Mouse (Mus musculus) liver, embryonic 13.5 days (tissue): ENCODE measurements around the gene Rab7. TPM values are rescaled to one million over a fixed set of nuclear protein-coding genes. Genes with fewer than 3 reads are reported as not detected.

ENCODE experiments used
- ATAC-seq: fragments of 200-750 bp; cut with Nextera tagmentation; 2 replicates; pipeline ENCODE4 v1.8.0; 2017; ENCODE audit warnings: low read depth, mild to moderate bottlenecking, moderate number of reproducible peaks, moderate library complexity
- DNase-seq: peaks from one replicate; pipeline ENCODE4 v3.0.0; 2022
- H3K27ac ChIP-seq: fragments of 300-500 bp; sonication (generic); 2 replicates; pipeline ENCODE4 v1.5.1; 2015; ENCODE audit warnings: moderate library complexity, mild to moderate bottlenecking, inconsistent platforms
- H3K27me3 ChIP-seq: fragments of 300-500 bp; sonication (generic); 2 replicates; pipeline ENCODE4 v1.6.1; 2015; ENCODE audit warnings: mild to moderate bottlenecking, inconsistent platforms
- H3K36me3 ChIP-seq: fragments of 300-500 bp; sonication (generic); 2 replicates; pipeline ENCODE4 v1.6.1; 2015; ENCODE audit warnings: mild to moderate bottlenecking, inconsistent platforms
- H3K4me1 ChIP-seq: fragments of 300-500 bp; sonication (generic); replicated peaks from 2 replicates; pipeline ENCODE4 v1.6.1; 2015; ENCODE audit warnings: inconsistent platforms
- H3K4me2 ChIP-seq: fragments of 300-500 bp; sonication (generic); 2 replicates; pipeline ENCODE4 v1.6.1; 2015; ENCODE audit warnings: inconsistent platforms, mild to moderate bottlenecking, moderate library complexity
- H3K4me3 ChIP-seq: fragments of 300-500 bp; sonication (generic); replicated peaks from 2 replicates; pipeline ENCODE4 v1.5.1; 2015; ENCODE audit warnings: mild to moderate bottlenecking, inconsistent platforms
- H3K9ac ChIP-seq: fragments of 300-500 bp; sonication (generic); 2 replicates; pipeline ENCODE4 v1.6.1; 2015; ENCODE audit warnings: mild to moderate bottlenecking, inconsistent platforms
- H3K9me3 ChIP-seq: fragments of 300-500 bp; sonication (generic); replicated peaks from 2 replicates; pipeline ENCODE4 v1.6.1; 2016; ENCODE audit warnings: inconsistent platforms
- WGBS: fragments of 180-500 bp; shearing (Covaris S2); methylation state at CpG from one replicate; pipeline ENCODE4 v1.1.7; 2015; ENCODE audit not compliant: insufficient replicate concordance; 5-methylcytosine and 5-hydroxymethylcytosine counted together
- polyA plus RNA-seq: library from polyadenylated mRNA; unstranded; fragments of >200 nt; fragmentation: Nextera tagmentation; extraction: Ambion mirVana; gene quantifications from 2 replicates; pipeline ENCODE4 v1.2.1, GENCODE M21; 2015

Rab7 gene
- 108 and 132 TPM in 2 replicates for polyA plus RNA-seq

GRCm38 (mm10) chr6:88044577-88045405 lies at the start of gene Rab7:
Gene Rab7, minus strand, starts transcription at chr6:88045270.
- H3K27ac ChIP-seq: peak within 1 kb of the TSS; percentile 85
- H3K36me3 ChIP-seq: peaks cover 8% of the 10 kb centered on the region; the same call in 1 of the 2 replicates
- peak within 1 kb of the TSS; percentile 93 for H3K4me3 ChIP-seq
- peak within 1 kb of the TSS; percentile 90 for H3K9ac ChIP-seq
- peaks cover 8% of the 10 kb centered on the region; the same call in 1 of the 2 replicates for H3K27me3 ChIP-seq
- WGBS: under 1% methylated on average over 82 of the region's 82 CpGs
- no peaks in the 10 kb centered on the region for H3K9me3 ChIP-seq
- ATAC-seq: peak; percentile 94
- H3K4me1 ChIP-seq: peaks cover 47% of the 10 kb centered on the region
- DNase-seq: peak; percentile 88
- H3K4me2 ChIP-seq: peak within 1 kb of the TSS; percentile 78

- H3K27me3 ChIP-seq: no peaks in the 10 kb centered on the region
- no peak for ATAC-seq
- 67% methylated on average over 1 of the region's 1 CpGs for WGBS
- no peak overlapping the region for H3K4me3 ChIP-seq
- H3K4me1 ChIP-seq: peaks cover 31% of the 10 kb centered on the region
- H3K9ac ChIP-seq: no peak overlapping the region
- no peak overlapping the region for H3K27ac ChIP-seq
- peaks cover 56% of the 10 kb centered on the region for H3K36me3 ChIP-seq
- no peak for DNase-seq
- H3K9me3 ChIP-seq: no peaks in the 10 kb centered on the region
- no peak overlapping the region for H3K4me2 ChIP-seq
Measured at GRCm38 (mm10) chr6:88088971-88089370, 43.9 kb upstream of the Rab7 start.

- ATAC-seq: peak; percentile 94
- Histone ChIP-seq H3K4me1 (peaks cover 43% of the 10 kb centered on the region), H3K4me3 (peak within 1 kb of the TSS; percentile 95), H3K27me3 (no peaks in the 10 kb centered on the region), H3K27ac (peak within 1 kb of the TSS; percentile 86), H3K36me3 (peaks cover 14% of the 10 kb centered on the region), H3K9ac (peak within 1 kb of the TSS; percentile 93), H3K4me2 (peak within 1 kb of the TSS; percentile 87), H3K9me3 (no peaks in the 10 kb centered on the region)
- WGBS: under 1% methylated on average over 71 of the region's 71 CpGs
- peak; percentile 97 for DNase-seq
Measured at GRCm38 (mm10) chr6:88084278-88085151, 39.4 kb upstream of the Rab7 start, which contains the start of gene Rpn1. Gene Rpn1, plus strand, starts transcription at chr6:88084482.

GRCm38 (mm10) chr6:88083672-88084071 lies 38.6 kb upstream of the Rab7 start:
- Histone ChIP-seq H3K27me3 (no peaks in the 10 kb centered on the region), H3K27ac (0 out of 2 replicates have a peak overlapping the region, but pooled peaks have one; percentile 22), H3K4me3 (peak overlapping the region; percentile 95), H3K9me3 (no peaks in the 10 kb centered on the region), H3K4me2 (peak overlapping the region; percentile 49), H3K9ac (no peak overlapping the region), H3K4me1 (peaks cover 43% of the 10 kb centered on the region), H3K36me3 (peaks cover 7% of the 10 kb centered on the region)
- 60% methylated on average over 3 of the region's 3 CpGs for WGBS
- no peak for DNase-seq
- no peak for ATAC-seq

- 88% methylated on average over 7 of the region's 7 CpGs for WGBS
- H3K27ac ChIP-seq: no peak overlapping the region
- DNase-seq (no peak), ATAC-seq (no peak)
- H3K9me3 ChIP-seq: no peaks in the 10 kb centered on the region
- H3K4me3 ChIP-seq: no peak overlapping the region
- H3K27me3 ChIP-seq: no peaks in the 10 kb centered on the region
- no peak overlapping the region for H3K4me2 ChIP-seq
- H3K9ac ChIP-seq: no peak overlapping the region
- peaks cover 43% of the 10 kb centered on the region for H3K4me1 ChIP-seq
- H3K36me3 ChIP-seq: peaks cover 3% of the 10 kb centered on the region
Measured at GRCm38 (mm10) chr6:88083095-88083494, 38.0 kb upstream of the Rab7 start.

- ATAC-seq: peak; percentile 61
- Histone ChIP-seq H3K4me2 (peak overlapping the region; percentile 80), H3K27ac (peak overlapping the region; percentile 87)
Measured at GRCm38 (mm10) chr6:88075960-88076517, 31.0 kb upstream of the Rab7 start.

GRCm38 (mm10) chr6:88074752-88075554 lies 29.9 kb upstream of the Rab7 start:
- ATAC-seq (peak; percentile 96), DNase-seq (peak; percentile 93)
- Histone ChIP-seq H3K4me3 (peak overlapping the region; percentile 61), H3K36me3 (no peaks in the 10 kb centered on the region), H3K9ac (peak overlapping the region; percentile 73), H3K9me3 (no peaks in the 10 kb centered on the region), H3K4me2 (peak overlapping the region; percentile 80), H3K4me1 (peaks cover 37% of the 10 kb centered on the region), H3K27ac (peak overlapping the region; percentile 87), H3K27me3 (no peaks in the 10 kb centered on the region)
- WGBS: 3% methylated on average over 32 of the region's 32 CpGs

More at GRCm38 (mm10) chr6:88075960-88076517, 31.0 kb upstream of the Rab7 start:
- DNase-seq: peak; percentile 40
- H3K36me3 ChIP-seq: no peaks in the 10 kb centered on the region
- H3K4me3 ChIP-seq: peak overlapping the region; percentile 61; the same call in 1 of the 2 replicates
- no peaks in the 10 kb centered on the region for H3K9me3 ChIP-seq
- WGBS: 14% methylated on average over 1 of the region's 1 CpGs
- no peaks in the 10 kb centered on the region for H3K27me3 ChIP-seq
- peak overlapping the region; percentile 73; the same call in 1 of the 2 replicates for H3K9ac ChIP-seq
- peaks cover 36% of the 10 kb centered on the region for H3K4me1 ChIP-seq

- H3K27me3 ChIP-seq: no peaks in the 10 kb centered on the region
- no peak overlapping the region for H3K9ac ChIP-seq
- peaks cover 24% of the 10 kb centered on the region for H3K4me1 ChIP-seq
- no peak overlapping the region for H3K4me2 ChIP-seq
- no peaks in the 10 kb centered on the region for H3K9me3 ChIP-seq
- ATAC-seq (no peak), DNase-seq (no peak)
- H3K36me3 ChIP-seq: no peaks in the 10 kb centered on the region
- H3K27ac ChIP-seq: peak overlapping the region; percentile 23; the same call in 1 of the 2 replicates
- no peak overlapping the region for H3K4me3 ChIP-seq
- 68% methylated on average over 5 of the region's 5 CpGs for WGBS
Measured at GRCm38 (mm10) chr6:88071216-88071615, 26.1 kb upstream of the Rab7 start.

GRCm38 (mm10) chr6:88070468-88070867 lies 25.4 kb upstream of the Rab7 start:
- Histone ChIP-seq H3K4me2 (no peak overlapping the region), H3K27ac (0 out of 2 replicates have a peak overlapping the region, but pooled peaks have one; percentile 23), H3K36me3 (no peaks in the 10 kb centered on the region), H3K4me3 (no peak overlapping the region), H3K9me3 (no peaks in the 10 kb centered on the region), H3K27me3 (no peaks in the 10 kb centered on the region), H3K9ac (no peak overlapping the region), H3K4me1 (peaks cover 17% of the 10 kb centered on the region)
- ATAC-seq (no peak), DNase-seq (no peak)
- WGBS: 55% methylated on average over 6 of the region's 6 CpGs

- ATAC-seq: no peak
- Histone ChIP-seq H3K9me3 (no peaks in the 10 kb centered on the region), H3K27me3 (no peaks in the 10 kb centered on the region), H3K27ac (no peak overlapping the region), H3K9ac (no peak overlapping the region), H3K36me3 (no peaks in the 10 kb centered on the region), H3K4me2 (no peak overlapping the region), H3K4me1 (peaks cover 13% of the 10 kb centered on the region), H3K4me3 (no peak overlapping the region)
- 38% methylated on average over 1 of the region's 1 CpGs for WGBS
- no peak for DNase-seq
Measured at GRCm38 (mm10) chr6:88068739-88069138, 23.7 kb upstream of the Rab7 start.
